Comparison of ENCODE assay signal across 8 mouse cellular contexts in genomic region chr11:70225798-70226601, GRCm38 (mm10). TPM values are rescaled to one million over a fixed set of nuclear protein-coding genes. Genes with fewer than 3 reads are reported as not detected.
DNase-seq lines count a peak whose midpoint lies in the region; ATAC-seq and TF ChIP-seq lines count a peak whose summit lies in the region.

No protein-coding gene starts in this region.

- no peak for DNase-seq in left cerebral cortex, adult 2 months (ENCODE audit: extremely low spot score in 1 of 2, low spot score in 2 of 2)
- DNase-seq in left cerebral cortex, adult 8-10 months (ENCODE audit: low spot score in 2 of 2): no peak
- DNase-seq in forebrain, embryonic 11.5 days (ENCODE audit: low spot score): no peak
- DNase-seq in left cerebral cortex, postnatal 25 days (ENCODE audit: low spot score in 2 of 2): no peak
- no peak for DNase-seq in adrenal gland, adult 8-10 months

- H3K9me3 ChIP-seq in forebrain, embryonic 11.5 days (ENCODE audit: control insufficient read depth, low read length): no peaks in the 10 kb centered on the region
- no peaks in the 10 kb centered on the region for H3K9me3 ChIP-seq in kidney, embryonic 14.5 days (ENCODE audit: control insufficient read depth, low read length)
- H3K9me3 ChIP-seq in neural tube, embryonic 13.5 days: no peaks in the 10 kb centered on the region

- no peak overlapping the region for H3K9ac ChIP-seq in forebrain, embryonic 11.5 days (ENCODE audit: low read length)
- peak overlapping the region; percentile 40; the same call in 1 of the 2 replicates for H3K9ac ChIP-seq in kidney, embryonic 14.5 days (ENCODE audit: low read depth, low read length)
- peak overlapping the region; percentile 52 for H3K9ac ChIP-seq in neural tube, embryonic 13.5 days

- H3K27me3 ChIP-seq in forebrain, embryonic 11.5 days (ENCODE audit: control insufficient read depth, insufficient read depth, low read length): peaks cover 51% of the 10 kb centered on the region
- H3K27me3 ChIP-seq in kidney, embryonic 14.5 days (ENCODE audit: control insufficient read depth, insufficient read depth, low read length): peaks cover 50% of the 10 kb centered on the region
- peaks cover 76% of the 10 kb centered on the region for H3K27me3 ChIP-seq in neural tube, embryonic 13.5 days

- TF ChIP-seq CTCF in left cerebral cortex, adult 2 months (IDR thresholded peaks at IDR 0.05): no peak; the same call in none of the 2 replicates

- peaks cover 19% of the 10 kb centered on the region for H3K4me1 ChIP-seq in forebrain, embryonic 11.5 days (replicated peaks; ENCODE audit: control insufficient read depth, insufficient read depth, low read length)
- peaks cover 7% of the 10 kb centered on the region; the same call in 1 of the 2 replicates for H3K4me1 ChIP-seq in kidney, embryonic 14.5 days (ENCODE audit: control insufficient read depth, insufficient read depth, low read length)
- peaks cover 49% of the 10 kb centered on the region for H3K4me1 ChIP-seq in neural tube, embryonic 13.5 days (replicated peaks)

- H3K36me3 ChIP-seq in forebrain, embryonic 11.5 days (ENCODE audit: control insufficient read depth, insufficient read depth, low read length): no peaks in the 10 kb centered on the region
- no peaks in the 10 kb centered on the region for H3K36me3 ChIP-seq in kidney, embryonic 14.5 days (ENCODE audit: control insufficient read depth, insufficient read depth, low read length)
- no peaks in the 10 kb centered on the region for H3K36me3 ChIP-seq in neural tube, embryonic 13.5 days

- peak overlapping the region; percentile 13; the same call in 1 of the 2 replicates for H3K27ac ChIP-seq in left cerebral cortex, adult 2 months
- no peak overlapping the region for H3K27ac ChIP-seq in forebrain, embryonic 11.5 days (ENCODE audit: low read depth, low read length)
- H3K27ac ChIP-seq in kidney, embryonic 14.5 days (ENCODE audit: low read depth, low read length): no peak overlapping the region
- H3K27ac ChIP-seq in neural tube, embryonic 13.5 days (replicated peaks): 0 out of 2 replicates have a peak overlapping the region, but pooled peaks have one; percentile 9

- WGBS in forebrain, embryonic 11.5 days: 17% methylated on average over 27 of the region's 27 CpGs
- 16% methylated on average over 27 of the region's 27 CpGs for WGBS in kidney, embryonic 14.5 days
- WGBS in neural tube, embryonic 13.5 days: 19% methylated on average over 27 of the region's 27 CpGs

- intact Hi-C loops in left cerebral cortex, adult 2 months (cut with DNase I): no loop called here
- intact Hi-C loops in left cerebral cortex, postnatal 25 days (cut with DNase I): no loop called here

- no peak for ATAC-seq in forebrain, embryonic 11.5 days (replicated peaks; ENCODE audit: low FRiP score)
- ATAC-seq in kidney, embryonic 14.5 days (ENCODE audit: low FRiP score, low TSS enrichment): no peak
- ATAC-seq in neural tube, embryonic 13.5 days (ENCODE audit: low read depth): no peak
- no peak for ATAC-seq in activated CD4-positive, CD25-positive, alpha-beta regulatory T cell, adult 4 months

- H3K4me2 ChIP-seq in forebrain, embryonic 11.5 days (ENCODE audit: low read depth, low read length, severe bottlenecking): peak overlapping the region; percentile 41
- H3K4me2 ChIP-seq in kidney, embryonic 14.5 days (replicated peaks; ENCODE audit: low read depth, low read length): peak overlapping the region; percentile 43
- H3K4me2 ChIP-seq in neural tube, embryonic 13.5 days: peak overlapping the region; percentile 50

- peak overlapping the region; percentile 35 for H3K4me3 ChIP-seq in left cerebral cortex, adult 2 months
- H3K4me3 ChIP-seq in forebrain, embryonic 11.5 days (ENCODE audit: low read depth, low read length): peak overlapping the region; percentile 16; the same call in 1 of the 2 replicates
- H3K4me3 ChIP-seq in kidney, embryonic 14.5 days (ENCODE audit: low read length): peak overlapping the region; percentile 38
- peak overlapping the region; percentile 25 for H3K4me3 ChIP-seq in neural tube, embryonic 13.5 days

RNA-seq across cellular contexts. Expression of gene Bcl6b, which starts 3.6 kb away (rescaled TPM):
- 1 to 10 TPM; 1.7 to 3.5 TPM for total RNA-seq in left cerebral cortex, adult 2 months (2021)
- 1 to 10 TPM; 1.0 to 2.2 (median 1.9) TPM for total RNA-seq in left cerebral cortex, adult 8-10 months (2022)
- polyA plus RNA-seq in forebrain, embryonic 11.5 days (2014; fragmentation: Nextera tagmentation; extraction: Ambion mirVana): 4.9 and 6.8 TPM in 2 replicates
- 19.2 and 20.0 TPM in 2 replicates for polyA plus RNA-seq in kidney, embryonic 14.5 days (2014; fragmentation: Nextera tagmentation; extraction: Ambion mirVana)
- 6.0 and 6.1 TPM in 2 replicates for polyA plus RNA-seq in neural tube, embryonic 13.5 days (2015; fragmentation: Nextera tagmentation; extraction: Ambion mirVana)
- polyA plus RNA-seq in activated CD4-positive, CD25-positive, alpha-beta regulatory T cell, adult 4 months (2017; shearing (Covaris generic)): under 1 TPM; 0.23 to 0.36 TPM
- total RNA-seq in left cerebral cortex, postnatal 25 days (2021): 1 to 10 TPM; 1.7 to 2.2 TPM
- total RNA-seq in adrenal gland, adult 8-10 months (2022): 10 to 100 TPM in 2 of 4 experiments, 1 to 10 TPM in 2; 6.4 to 25.1 (median 10.5) TPM

RNA-seq across cellular contexts. Expression of gene Slc16a13, which starts 5.1 kb away (rescaled TPM):
- 10 to 100 TPM in 1 of 2 experiments, 1 to 10 TPM in 1; 7.5 to 10.5 TPM for total RNA-seq in left cerebral cortex, adult 2 months (2021)
- total RNA-seq in left cerebral cortex, adult 8-10 months (2022): 10 to 100 TPM in 1 of 4 experiments, 1 to 10 TPM in 3; 7.6 to 10.4 (median 8.5) TPM
- polyA plus RNA-seq in forebrain, embryonic 11.5 days (2014; fragmentation: Nextera tagmentation; extraction: Ambion mirVana): 14.6 and 15.8 TPM in 2 replicates
- 8.4 and 14.2 TPM in 2 replicates for polyA plus RNA-seq in kidney, embryonic 14.5 days (2014; fragmentation: Nextera tagmentation; extraction: Ambion mirVana)
- 14.7 and 15.8 TPM in 2 replicates for polyA plus RNA-seq in neural tube, embryonic 13.5 days (2015; fragmentation: Nextera tagmentation; extraction: Ambion mirVana)
- 1 to 10 TPM; 2.6 to 4.1 TPM for polyA plus RNA-seq in activated CD4-positive, CD25-positive, alpha-beta regulatory T cell, adult 4 months (2017; shearing (Covaris generic))
- 1 to 10 TPM; 7.0 to 8.3 TPM for total RNA-seq in left cerebral cortex, postnatal 25 days (2021)
- total RNA-seq in adrenal gland, adult 8-10 months (2022): 1 to 10 TPM; 4.4 to 9.4 (median 6.6) TPM

RNA-seq across cellular contexts. Expression of gene 0610010K14Rik, which starts 11.7 kb away (rescaled TPM):
- total RNA-seq in left cerebral cortex, adult 2 months (2021): 10 to 100 TPM; 45.5 to 51.2 TPM
- total RNA-seq in left cerebral cortex, adult 8-10 months (2022): 10 to 100 TPM; 41.0 to 46.9 (median 42.0) TPM
- polyA plus RNA-seq in forebrain, embryonic 11.5 days (2014; fragmentation: Nextera tagmentation; extraction: Ambion mirVana): 202 and 223 TPM in 2 replicates
- 180 and 243 TPM in 2 replicates for polyA plus RNA-seq in kidney, embryonic 14.5 days (2014; fragmentation: Nextera tagmentation; extraction: Ambion mirVana)
- 161 and 174 TPM in 2 replicates for polyA plus RNA-seq in neural tube, embryonic 13.5 days (2015; fragmentation: Nextera tagmentation; extraction: Ambion mirVana)
- 100 to 1,000 TPM; 124 to 159 TPM for polyA plus RNA-seq in activated CD4-positive, CD25-positive, alpha-beta regulatory T cell, adult 4 months (2017; shearing (Covaris generic))
- total RNA-seq in left cerebral cortex, postnatal 25 days (2021): 10 to 100 TPM; 45.9 to 47.1 TPM
- 10 to 100 TPM; 38.2 to 52.6 (median 44.5) TPM for total RNA-seq in adrenal gland, adult 8-10 months (2022)

RNA-seq across cellular contexts. Expression of gene Slc16a11, which starts 13.4 kb away (rescaled TPM):
- 10 to 100 TPM; 35.7 to 36.9 TPM for total RNA-seq in left cerebral cortex, adult 2 months (2021)
- 10 to 100 TPM; 32.3 to 43.4 (median 36.5) TPM for total RNA-seq in left cerebral cortex, adult 8-10 months (2022)
- 0.91 and 1.0 TPM in 2 replicates for polyA plus RNA-seq in forebrain, embryonic 11.5 days (2014; fragmentation: Nextera tagmentation; extraction: Ambion mirVana)
- polyA plus RNA-seq in kidney, embryonic 14.5 days (2014; fragmentation: Nextera tagmentation; extraction: Ambion mirVana): 3.0 and 3.5 TPM in 2 replicates
- polyA plus RNA-seq in neural tube, embryonic 13.5 days (2015; fragmentation: Nextera tagmentation; extraction: Ambion mirVana): 3.0 and 3.4 TPM in 2 replicates
- polyA plus RNA-seq in activated CD4-positive, CD25-positive, alpha-beta regulatory T cell, adult 4 months (2017; shearing (Covaris generic)): not detected
- total RNA-seq in left cerebral cortex, postnatal 25 days (2021): 10 to 100 TPM; 23.9 to 27.1 TPM
- total RNA-seq in adrenal gland, adult 8-10 months (2022): 1 to 10 TPM in 2 of 4 experiments, under 1 TPM in 2; 0.23 to 2.0 (median 0.86) TPM

RNA-seq across cellular contexts. Expression of gene Gm21988, which starts 13.6 kb away (rescaled TPM):
- total RNA-seq in left cerebral cortex, adult 2 months (2021): 1 to 10 TPM; 4.9 to 5.3 TPM
- total RNA-seq in left cerebral cortex, adult 8-10 months (2022): 1 to 10 TPM; 3.2 to 5.1 (median 3.8) TPM
- polyA plus RNA-seq in forebrain, embryonic 11.5 days (2014; fragmentation: Nextera tagmentation; extraction: Ambion mirVana): 9.8 and 9.9 TPM in 2 replicates
- polyA plus RNA-seq in kidney, embryonic 14.5 days (2014; fragmentation: Nextera tagmentation; extraction: Ambion mirVana): 7.8 and 10.5 TPM in 2 replicates
- 17.0 and 18.3 TPM in 2 replicates for polyA plus RNA-seq in neural tube, embryonic 13.5 days (2015; fragmentation: Nextera tagmentation; extraction: Ambion mirVana)
- 1 to 10 TPM; 5.2 to 7.6 TPM for polyA plus RNA-seq in activated CD4-positive, CD25-positive, alpha-beta regulatory T cell, adult 4 months (2017; shearing (Covaris generic))
- total RNA-seq in left cerebral cortex, postnatal 25 days (2021): 1 to 10 TPM; 5.2 to 6.0 TPM
- 1 to 10 TPM; 3.9 to 6.7 (median 5.3) TPM for total RNA-seq in adrenal gland, adult 8-10 months (2022)

Comparison
In these comparisons a context has a peak if more than half of its experiments do, and no peak if none do; other contexts are left out.
1. H3K27ac ChIP-seq: peak in left cerebral cortex, adult 2 months (single experiment) and neural tube, embryonic 13.5 days (single experiment); none in forebrain, embryonic 11.5 days (single experiment) and kidney, embryonic 14.5 days (single experiment).
2. Peak in every context shown above with its lines, with median percentiles within 50 percentile points of each other: H3K4me3 ChIP-seq and H3K4me2 ChIP-seq.